Mouse (Mus musculus): ENCODE results near the gene Btla.

The Btla gene

DNA sequence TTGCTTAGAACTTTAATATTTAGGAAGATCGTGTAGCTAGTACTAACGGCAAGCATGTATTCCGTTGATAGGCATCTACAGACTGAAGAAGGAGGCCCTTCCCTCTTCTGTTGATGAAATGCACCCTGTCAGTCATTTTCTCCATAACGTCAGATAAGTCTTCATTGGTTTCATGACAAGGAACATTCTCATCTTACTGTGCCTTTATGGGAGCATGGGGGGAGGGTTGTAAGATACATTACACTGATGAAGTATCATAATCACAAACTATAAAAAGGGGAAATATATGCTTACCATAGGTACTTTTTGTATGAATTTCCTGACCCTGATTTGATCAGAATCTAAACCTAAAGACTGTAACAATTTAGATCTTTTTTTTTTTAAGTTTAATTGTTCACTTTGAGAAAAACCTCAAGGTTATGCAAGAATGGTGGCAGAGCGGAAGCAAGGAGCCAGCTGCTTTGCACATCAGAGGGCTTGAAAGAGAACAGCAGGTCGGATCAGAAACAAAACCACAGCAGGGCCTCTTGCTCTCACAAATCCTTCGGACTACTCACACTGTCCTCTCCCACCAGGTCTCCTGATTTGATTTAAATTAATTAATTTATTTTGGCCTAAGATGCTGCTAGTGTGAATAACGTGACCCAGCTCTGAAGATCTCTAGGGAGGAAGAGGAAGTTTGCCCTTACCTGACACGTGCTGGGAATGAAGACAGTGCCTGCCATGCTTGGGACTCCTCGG, at the start of gene Btla:
Btla (plus strand) TSS at position 668 of the 741 bp plus-strand sequence.
- DNase-seq: no peak

DNA sequence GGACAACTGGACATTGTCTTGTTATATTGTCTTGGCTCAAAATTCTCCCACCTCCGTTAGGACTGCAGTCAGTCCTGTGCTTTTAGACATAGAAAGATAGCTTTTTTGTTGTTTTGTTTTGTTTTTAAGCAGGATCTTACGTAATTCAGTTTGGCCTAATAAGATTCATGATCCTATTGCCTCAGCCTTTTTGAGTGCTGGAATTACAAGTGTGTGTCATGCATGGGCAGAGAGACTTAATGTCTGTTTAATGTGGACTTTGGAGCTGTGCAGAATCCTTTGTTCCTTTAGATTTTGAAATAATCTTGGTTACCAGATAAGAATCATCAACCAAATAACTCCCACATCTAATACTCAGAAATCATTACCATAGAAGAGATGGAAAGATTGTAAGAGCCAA, 45.6 kb upstream of the Btla start:
- no peak for DNase-seq

DNA sequence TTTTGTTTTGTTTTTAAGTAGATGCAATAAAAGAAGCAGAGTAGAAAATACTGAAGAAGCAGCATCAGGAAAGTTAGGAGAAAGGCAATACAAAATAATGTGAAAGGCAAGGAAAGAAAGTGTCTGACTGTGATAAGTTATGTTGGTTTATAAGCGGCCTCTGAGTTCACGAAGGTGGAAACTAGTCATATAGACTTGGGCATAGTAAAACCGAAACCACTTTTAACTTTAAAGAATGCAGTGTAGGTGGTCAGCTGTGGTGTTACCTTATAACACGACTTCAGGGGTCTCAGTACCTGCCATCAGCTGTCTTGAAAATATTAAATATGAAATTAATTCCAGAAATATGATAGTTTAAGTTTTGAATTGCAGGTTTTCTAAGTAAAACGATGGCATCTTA, 42.3 kb upstream of the Btla start:
- no peak for DNase-seq

DNA sequence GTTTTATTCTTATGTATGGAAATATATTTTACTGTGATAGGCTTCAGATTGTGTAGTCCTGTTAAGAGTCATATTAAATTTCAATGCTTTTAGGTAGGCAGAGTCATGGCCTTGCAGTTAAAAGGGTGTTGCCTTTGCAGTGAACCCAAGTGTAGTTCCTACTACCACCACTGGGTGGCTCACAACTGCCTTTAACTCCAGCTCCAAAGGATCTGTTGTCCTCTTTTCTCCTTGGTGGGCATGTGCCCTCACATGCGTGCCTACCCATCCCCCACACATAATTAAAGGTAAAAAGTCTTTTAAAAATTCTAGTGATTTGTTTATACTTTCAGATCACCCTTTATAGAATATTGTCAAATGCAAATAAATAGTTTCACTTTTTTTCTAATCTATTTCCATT, 31.5 kb upstream of the Btla start:
- peak; percentile 58 for DNase-seq

DNA sequence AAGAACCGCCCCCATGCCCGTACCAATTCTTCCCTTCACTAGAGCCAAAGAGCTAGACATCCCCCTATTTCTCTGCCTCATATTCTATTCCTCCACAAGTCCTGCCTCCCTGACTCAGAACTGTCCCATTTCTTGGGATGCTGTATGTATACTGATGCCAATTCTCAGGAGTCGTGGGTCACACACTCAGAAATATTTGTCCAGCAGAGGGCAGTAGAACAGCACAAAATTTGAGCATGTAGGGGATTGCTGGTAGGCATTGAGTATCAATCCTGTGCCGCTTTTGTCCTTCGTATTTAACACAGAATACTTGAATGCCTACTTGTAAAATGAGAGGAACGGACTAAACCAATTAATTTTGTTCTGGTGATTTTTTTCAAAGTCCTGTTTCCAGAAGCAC, 27.3 kb upstream of the Btla start:
- peak; percentile 49 for DNase-seq

DNA sequence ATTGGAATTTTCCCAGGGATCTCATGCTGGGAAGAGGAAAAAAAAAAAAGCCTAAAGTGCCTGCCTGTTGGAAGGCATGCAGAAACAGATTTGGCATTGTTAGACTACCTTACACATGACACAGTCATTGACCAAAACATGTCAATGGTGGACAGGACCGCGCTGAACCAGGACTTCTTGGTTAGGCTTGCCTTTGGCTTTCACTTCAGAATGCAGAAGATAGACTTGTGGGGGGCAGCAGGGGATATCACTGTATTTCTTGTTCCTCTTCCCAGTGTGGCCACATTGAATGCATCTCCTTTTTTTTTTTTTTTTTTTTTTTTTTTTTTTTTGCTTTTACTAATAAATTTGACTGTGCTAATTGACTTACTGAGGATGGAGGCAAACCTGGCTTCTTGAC, 22.7 kb upstream of the Btla start:
- DNase-seq: no peak

DNA sequence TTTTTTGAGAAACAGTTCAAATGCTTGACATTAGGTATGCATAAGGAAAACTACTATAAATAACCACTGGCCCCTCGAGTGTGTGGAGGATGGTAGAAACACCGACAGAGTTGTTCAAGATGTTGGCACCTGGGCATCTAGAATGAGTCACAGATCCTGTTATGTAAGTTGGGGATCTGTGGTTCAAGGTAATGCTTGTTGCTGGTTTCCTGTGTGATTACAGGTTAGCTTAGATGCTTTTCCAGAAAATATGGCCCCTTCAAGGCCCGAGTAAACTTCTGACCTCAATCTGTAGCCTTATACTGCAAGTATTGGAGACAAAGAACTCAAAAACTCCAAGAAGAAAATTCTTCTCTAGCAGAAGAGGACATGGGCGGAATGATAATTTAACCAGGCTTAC, 19.7 kb upstream of the Btla start:
- DNase-seq: no peak

DNA sequence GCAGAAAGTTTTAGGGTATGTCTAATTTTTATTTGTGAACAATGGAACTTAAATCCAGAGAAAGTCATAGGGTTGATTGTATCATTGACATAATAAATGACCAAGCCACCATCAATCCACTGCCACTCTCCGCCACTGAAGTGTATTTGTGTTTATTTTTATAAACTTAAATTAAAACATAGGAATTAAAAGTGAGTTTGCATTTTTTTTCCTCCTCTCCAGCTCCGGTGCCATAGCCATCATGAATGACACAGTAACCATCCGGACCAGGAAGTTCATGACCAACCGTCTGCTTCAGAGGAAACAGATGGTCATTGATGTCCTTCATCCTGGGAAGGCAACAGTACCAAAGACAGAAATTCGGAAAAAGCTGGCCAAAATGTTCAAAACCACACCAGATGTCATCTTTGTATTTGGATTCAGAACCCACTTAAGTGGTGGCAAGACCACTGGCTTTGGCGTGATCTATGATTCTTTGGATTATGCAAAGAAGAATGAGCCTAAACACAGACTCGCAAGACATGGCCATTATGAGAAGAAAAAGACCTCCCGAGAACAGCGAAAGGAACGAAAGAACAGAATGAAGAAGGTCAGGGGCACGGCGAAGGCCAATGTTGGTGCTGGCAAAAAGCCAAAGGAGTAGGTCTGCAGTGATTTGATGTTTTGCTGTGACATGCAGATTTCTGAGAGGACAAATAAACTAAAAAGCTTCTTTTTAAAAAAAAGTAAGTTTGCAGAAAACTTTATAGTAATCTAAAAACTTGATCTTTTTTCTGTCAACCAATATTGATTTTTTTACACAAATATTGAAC, 19.1 kb upstream of the Btla start:
- DNase-seq: peak; percentile 12

DNA sequence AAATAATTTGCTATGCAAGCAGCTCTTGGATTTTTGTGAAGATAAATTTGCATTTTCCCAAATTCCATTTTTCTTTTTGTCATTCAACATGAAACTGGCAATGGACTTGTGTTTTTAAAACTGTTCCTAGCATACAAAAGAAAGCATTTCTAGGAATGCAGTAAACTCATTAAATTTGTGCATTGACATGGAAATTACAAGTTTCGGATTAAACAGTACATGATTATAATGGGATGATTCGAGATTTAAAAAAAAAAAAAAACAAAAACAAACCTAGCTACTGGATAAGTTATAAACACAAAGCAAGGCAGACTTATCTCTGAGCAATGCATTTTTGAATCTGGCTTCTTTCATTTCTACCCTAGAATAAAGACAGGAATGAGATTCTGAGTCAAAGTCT, 2.1 kb upstream of the Btla start:
- DNase-seq: no peak

DNA sequence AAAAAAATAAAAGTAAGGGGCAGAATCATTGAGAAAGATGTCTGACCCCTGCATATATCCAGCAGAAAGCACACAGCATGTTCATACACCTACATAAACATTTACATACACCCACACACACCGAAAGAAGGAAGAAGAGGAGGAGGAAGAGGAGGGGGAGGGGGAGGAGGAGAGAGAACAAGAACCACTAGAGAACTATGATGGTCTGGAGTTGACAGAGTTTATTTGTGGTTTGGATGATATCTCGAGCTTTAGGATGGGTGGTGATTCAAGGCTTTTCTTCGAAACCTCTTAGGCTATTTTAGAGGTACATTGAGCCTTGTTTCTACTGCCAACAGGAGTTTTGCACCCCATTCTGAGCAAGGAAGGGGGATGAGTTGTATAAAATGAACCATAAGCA, 1.3 kb upstream of the Btla start:
- no peak for DNase-seq

DNA sequence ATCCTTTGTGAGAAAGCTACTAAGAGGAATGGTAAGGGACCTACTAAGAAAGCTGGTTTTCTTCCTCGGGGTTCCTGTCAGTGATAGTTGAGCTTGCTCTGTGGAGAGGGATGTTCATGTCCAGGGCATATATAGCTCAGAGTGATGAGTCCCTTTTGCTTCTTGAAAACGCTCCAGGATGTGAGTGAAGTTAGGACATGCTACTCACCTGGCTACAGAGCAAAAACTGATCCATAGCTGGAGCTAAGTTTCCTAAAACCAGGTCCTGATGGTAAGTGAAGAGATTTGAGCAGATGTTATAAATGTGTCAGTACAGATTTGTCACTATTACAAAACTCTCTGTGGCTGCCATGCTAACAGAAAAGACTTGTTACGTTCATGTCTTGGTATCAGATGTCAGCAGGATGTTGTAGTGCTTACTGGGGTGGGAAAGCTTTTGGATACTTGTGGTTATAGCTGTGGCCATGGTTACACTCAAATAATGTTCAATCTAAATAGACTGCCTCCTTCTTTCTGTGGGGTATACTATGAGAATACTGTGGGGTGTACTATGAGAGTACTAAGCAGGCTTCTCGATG, 405 bp downstream of the Btla start:
- DNase-seq: no peak

DNA sequence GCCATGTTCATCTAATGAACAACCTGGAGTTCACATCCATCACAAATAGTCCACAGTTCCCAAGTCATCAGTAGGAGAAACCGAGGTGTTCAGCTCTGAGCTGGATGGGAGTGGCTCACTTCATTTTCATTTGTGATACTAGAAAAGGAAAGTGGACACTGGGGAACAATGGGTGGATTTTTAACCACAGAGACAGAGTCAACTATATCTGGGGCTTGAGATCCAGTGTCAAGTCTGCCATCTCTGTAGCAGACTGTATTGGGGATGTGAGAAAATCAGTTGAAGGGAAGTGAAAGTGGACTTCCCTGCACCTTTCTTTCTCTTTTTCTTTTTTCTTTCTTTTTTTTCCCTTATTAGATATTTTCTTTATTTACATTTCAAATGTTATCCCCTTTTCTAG, 2.9 kb downstream of the Btla start:
- no peak for DNase-seq

DNA sequence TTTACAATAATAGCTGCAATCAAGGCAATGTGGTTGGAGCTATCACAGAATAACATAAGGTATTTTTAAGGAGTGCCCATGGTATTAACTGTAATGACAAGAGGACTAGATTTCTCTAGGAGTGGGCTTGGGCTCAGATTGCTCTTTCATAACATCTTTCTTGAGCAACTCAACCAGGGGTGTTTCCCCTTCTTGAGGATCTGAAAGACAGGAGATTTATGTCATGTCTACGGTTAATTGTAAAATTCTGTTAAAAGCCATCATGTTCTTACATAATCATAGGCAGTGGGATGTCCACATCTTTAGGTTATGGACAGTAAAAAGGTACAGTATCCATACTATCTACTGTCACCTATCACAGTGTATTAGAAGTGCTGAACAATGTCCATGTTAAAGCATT, 7.2 kb downstream of the Btla start:
- no peak for DNase-seq

DNA sequence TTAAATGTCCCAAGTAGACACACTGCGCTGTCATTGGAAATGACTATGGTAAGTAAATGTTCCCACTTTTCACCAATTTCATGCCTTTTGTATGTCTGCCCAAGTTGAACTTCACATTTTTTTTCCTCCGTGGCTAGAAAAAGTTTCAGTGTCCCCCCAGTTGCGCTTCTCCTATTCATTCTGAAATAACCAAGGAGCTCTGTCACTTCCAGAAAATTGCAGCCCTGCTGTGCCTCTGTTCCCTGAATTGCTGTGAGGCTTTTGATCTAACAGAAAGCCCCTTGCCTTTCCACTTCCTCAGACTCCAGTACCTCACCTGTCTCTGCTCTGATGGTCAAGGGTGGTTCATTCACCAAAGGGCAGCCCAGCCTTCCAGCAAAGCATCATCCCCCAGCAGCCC, 8.9 kb downstream of the Btla start:
- no peak for DNase-seq

DNA sequence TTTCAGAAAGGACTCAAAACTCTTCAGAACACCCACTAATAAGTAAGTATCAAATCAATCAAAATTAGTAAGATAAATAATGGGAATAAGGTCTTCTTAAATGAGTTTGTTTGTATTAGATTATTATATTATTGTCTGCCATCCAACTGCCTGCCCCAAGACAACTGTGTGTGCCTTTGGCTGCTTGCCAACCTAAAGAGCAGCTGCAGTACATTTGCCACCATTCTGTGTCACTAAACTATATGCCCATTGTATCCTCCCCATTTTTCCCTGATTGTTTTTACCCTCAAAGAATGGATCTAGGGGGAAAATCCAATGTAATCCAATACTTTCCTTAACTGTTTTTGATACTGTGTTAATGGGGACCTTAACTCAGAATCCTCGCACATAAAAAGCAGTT, 18.6 kb downstream of the Btla start:
- no peak for DNase-seq

DNA sequence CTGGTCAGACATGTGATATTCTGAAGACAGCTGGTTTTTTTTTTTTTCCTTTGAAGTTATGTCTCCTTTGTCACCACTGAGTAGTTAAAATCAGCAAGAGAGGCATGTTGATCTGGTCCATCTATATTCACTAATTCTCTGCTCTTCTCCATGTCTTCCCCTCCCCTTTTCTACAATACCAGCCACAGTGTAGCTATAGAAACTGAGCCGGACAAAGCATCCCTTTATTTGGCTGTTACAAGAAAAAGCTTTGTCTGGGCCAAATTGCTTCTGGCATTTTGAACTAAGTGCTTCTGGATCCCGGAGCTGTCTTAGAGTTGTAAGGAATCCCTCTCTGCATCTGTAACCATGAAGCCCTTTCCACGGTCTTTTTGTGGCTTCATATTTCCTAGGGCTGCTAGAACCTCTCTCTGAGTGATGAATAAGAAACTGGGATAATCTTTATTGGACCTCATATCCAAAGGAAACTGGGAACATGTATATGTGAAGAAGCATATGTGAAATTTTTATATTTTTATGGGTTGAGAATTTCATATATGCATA, 20.9 kb downstream of the Btla start:
- DNase-seq: no peak

DNA sequence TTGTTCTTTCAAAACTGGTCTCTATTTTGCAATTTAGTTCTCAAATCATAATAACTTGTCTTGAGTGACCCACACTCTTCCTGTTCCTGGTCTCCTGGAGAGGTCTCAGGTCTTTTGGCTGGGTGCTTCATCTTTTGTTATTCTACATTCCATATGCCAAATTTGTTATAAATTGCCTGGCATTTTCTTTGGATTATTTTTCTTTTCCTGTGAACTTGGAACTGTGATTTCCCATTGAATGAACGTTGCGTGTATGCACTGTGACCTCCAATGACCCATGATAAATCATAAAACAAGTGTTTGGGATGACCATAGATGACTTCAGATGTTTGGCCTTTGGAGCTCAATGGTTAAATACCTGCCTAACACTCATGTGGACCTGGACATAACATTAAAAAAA, 25.6 kb downstream of the Btla start:
- DNase-seq: no peak

DNA sequence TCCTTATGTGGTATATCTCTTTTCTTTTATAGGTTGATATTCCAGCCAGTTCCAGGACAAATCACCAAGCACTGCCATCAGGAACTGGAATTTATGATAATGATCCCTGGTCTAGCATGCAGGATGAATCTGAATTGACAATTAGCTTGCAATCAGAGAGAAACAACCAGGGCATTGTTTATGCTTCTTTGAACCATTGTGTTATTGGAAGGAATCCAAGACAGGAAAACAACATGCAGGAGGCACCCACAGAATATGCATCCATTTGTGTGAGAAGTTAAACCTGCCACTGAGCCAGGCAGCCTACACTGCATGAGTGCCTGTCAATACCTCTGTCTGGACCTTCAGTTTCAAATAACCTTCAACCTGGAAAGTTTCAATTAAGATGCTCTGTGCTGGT, 26.2 kb downstream of the Btla start:
- no peak for DNase-seq

DNA sequence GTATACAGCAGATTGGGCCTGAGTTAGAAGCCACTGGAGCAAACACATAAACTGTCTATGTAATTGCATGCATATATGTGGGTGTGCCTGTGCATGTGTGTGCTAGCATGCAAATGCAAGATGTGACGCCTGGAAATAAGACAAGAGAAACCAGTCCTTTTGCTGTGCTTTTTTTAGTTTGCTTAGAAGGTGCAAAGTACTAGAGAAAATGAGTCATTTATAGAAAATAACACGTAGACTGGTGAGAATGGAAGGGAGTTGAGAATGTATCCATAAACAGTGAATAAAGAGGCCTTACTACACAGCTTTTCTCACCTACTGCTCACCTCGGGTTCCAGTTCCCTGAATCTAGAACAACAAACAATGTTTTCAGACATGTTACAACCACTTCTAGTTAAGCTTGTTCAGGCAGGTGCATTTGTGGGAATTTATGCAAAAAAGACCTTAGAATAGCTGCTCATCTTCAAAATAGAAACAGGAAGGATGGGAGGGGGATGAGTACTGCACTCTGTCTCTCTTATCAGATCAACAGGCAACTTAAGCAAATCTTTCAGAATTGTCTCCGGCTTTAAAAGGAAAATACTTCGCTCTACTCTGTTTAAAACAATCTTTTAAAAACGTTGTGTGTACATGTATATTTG, 27.8 kb downstream of the Btla start:
- no peak for DNase-seq

DNA sequence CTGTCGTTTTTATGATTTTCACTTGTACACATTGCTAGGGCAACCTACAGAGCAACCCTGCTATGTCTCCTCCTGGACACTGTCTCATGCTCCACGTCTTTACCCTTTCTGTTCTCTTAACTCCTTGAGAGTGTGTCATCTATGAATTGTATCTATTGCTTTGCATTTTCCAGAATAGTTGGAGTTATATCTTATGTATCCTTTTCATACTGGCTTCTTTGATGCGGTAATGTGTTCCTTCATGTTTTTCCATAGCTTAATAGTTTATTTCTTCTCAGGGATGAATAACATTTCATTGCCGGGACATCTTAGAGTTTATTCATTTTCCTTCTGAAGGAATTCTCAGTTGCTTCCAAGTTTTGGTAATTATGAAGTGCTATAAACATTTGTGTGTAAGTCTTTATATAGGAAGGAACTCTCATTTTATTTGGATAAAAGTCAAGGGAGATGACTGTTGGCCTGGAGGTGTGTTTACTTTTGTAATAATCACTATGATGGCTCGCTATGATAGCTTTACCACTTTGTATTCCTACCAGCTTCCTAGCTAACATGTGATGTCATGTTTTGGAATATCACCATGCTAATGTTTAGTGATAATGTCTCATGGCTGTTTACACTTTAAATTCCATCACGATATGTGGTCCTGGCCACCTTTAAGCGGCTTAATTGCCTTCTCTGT, 31.2 kb downstream of the Btla start:
- DNase-seq: no peak

DNA sequence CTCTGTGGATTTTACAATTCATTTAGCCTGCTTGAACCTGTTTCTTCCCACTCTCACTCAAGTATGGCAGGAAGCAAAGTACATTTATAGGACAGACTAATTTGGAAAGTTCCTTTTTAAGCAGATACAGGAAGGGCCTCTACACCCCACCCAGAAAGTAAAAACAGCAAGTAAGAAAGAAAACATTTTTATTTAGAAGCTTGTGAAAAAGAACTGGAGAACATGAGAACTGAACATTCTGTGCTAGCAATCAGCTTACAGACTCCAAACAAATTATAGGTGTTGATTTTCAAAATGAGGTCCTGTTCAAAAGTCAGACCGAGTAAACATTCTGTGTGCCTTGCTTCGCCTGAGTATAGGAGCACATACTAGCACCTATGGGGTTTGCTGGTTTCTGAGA, 32.8 kb downstream of the Btla start:
- no peak for DNase-seq

DNA sequence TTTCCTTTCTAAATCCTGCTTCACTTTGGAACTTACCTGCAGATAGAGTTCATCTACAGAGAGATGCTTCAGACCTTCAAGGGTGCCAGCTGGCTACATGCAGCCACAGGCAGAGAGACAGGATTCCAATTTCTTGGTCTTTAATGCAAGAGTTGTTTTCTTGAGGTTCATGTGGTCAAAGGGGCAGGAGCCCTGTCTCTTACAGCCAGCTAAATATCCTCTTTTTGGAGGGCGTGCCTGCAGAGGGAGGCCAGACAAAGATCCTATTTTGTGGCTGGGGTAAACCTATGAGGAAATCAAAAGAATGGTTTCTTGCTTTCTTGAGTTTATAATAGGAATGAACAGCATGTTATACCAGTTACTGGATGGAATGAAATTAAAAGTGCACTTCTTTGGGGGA, 33.5 kb downstream of the Btla start:
- no peak for DNase-seq

DNA sequence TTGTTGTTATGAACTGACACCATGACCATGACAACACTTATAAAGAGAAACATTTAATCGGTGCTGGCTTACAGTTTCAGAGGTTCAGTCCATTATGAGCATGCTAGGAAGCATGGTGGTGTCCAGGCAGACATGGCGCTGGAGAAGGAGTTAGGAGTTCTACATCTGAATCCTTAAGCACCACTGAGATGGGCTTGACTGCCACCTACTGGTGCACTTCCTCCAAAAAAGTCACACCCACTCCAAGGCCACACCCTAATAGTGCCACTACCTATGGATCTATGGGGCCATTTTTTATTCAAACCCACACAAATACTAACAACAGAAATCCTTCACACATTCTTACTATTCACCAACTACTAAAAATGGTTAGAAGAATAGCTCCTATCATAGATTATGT, 35.5 kb downstream of the Btla start:
- no peak for DNase-seq
